17 mouse cellular contexts compared by ENCODE assay signal in the genomic region with DNA sequence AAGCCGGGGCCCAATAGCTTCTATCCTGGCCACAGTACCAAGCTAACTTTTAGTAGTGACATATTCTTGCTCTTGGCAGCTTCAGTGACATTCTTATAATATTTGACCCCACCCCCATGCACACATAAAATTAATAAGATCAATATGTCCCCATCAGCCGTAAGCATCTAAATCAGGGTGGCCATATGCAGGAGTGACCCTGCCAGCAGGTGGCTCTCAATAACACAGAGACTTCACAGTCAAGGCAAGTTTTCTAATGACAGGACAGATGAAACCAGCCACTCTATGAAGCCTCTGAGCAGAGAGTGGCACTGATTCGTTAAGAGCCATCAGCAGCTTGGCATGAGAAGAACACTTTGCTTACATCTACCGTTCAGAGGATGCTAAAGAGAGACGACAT.
DNase-seq lines count a peak whose midpoint lies in the region; ATAC-seq and TF ChIP-seq lines count a peak whose summit lies in the region.
"Had no signal": no experiment of that assay in that cellular context is flagged by ENCODE, and none has a peak within 500 bp of the region (broad histone marks: within the 10 kb centered on the region; RNA-seq: fewer than 3 reads in every experiment).

No protein-coding gene starts in this region.

- no peak for ATAC-seq in heart, postnatal 0 days (ENCODE audit: insufficient read depth, low read depth)
- no peak for ATAC-seq in liver, postnatal 0 days
- no peak for ATAC-seq in liver, embryonic 12.5 days
- ATAC-seq: activated CD4-positive, CD25-positive, alpha-beta regulatory T cell, adult 4 months; inflammation-experienced regulatory T-cells, adult 6 months; midbrain, embryonic 16.5 days had no signal

- H3K9ac ChIP-seq in heart, postnatal 0 days (replicated peaks; ENCODE audit: low read depth, low read length), result no peak overlapping the region
- H3K9ac ChIP-seq in liver, postnatal 0 days (replicated peaks), result no peak overlapping the region
- no peak overlapping the region for H3K9ac ChIP-seq in liver, embryonic 12.5 days
- H3K9ac ChIP-seq in CH12.LX (ENCODE audit: insufficient read depth, low read depth), result no peak overlapping the region
- H3K9ac ChIP-seq: hindbrain, embryonic 12.5 days; limb, embryonic 12.5 days; liver, embryonic 13.5 days had no signal

- 68% methylated on average over 5 of the region's 5 CpGs for WGBS in heart, postnatal 0 days
- WGBS in liver, postnatal 0 days (ENCODE audit: insufficient replicate concordance), result 79% methylated on average over 5 of the region's 5 CpGs
- 76% methylated on average over 5 of the region's 5 CpGs for WGBS in liver, embryonic 12.5 days (ENCODE audit: insufficient replicate concordance)

- no peak overlapping the region for H3K27ac ChIP-seq in heart, postnatal 0 days (ENCODE audit: low read depth)
- H3K27ac ChIP-seq in liver, postnatal 0 days (ENCODE audit: low read depth), result no peak overlapping the region
- H3K27ac ChIP-seq in liver, embryonic 12.5 days, result no peak overlapping the region
- H3K27ac ChIP-seq in CH12.LX (ENCODE audit: insufficient read depth, low read depth), result no peak overlapping the region
- H3K27ac ChIP-seq: hindbrain, embryonic 12.5 days; limb, embryonic 12.5 days; liver, embryonic 13.5 days had no signal

- no peak for TF ChIP-seq POLR2A in CH12.LX (IDR thresholded peaks at IDR 0.05; ENCODE audit: low read depth, low read length)

- no peaks in the 10 kb centered on the region for H3K27me3 ChIP-seq in heart, postnatal 0 days (ENCODE audit: control insufficient read depth, insufficient read depth, low read length)
- no peaks in the 10 kb centered on the region for H3K27me3 ChIP-seq in liver, postnatal 0 days (ENCODE audit: insufficient read depth, low read length)
- no peaks in the 10 kb centered on the region for H3K27me3 ChIP-seq in liver, embryonic 12.5 days (replicated peaks)
- H3K27me3 ChIP-seq in CH12.LX (replicated peaks), result no peaks in the 10 kb centered on the region
- H3K27me3 ChIP-seq: hindbrain, embryonic 12.5 days; limb, embryonic 12.5 days; liver, embryonic 13.5 days had no signal

- no peak for TF ChIP-seq EP300 in heart, postnatal 0 days (IDR thresholded peaks at IDR 0.05; ENCODE audit: low read depth)
- TF ChIP-seq EP300 in liver, postnatal 0 days (IDR thresholded peaks at IDR 0.05; ENCODE audit: low read depth), result no peak
- no peak for TF ChIP-seq EP300 in CH12.LX (IDR thresholded peaks at IDR 0.05; ENCODE audit: low read length)

- peak; percentile 55 for TF ChIP-seq CTCF in heart, postnatal 0 days (IDR thresholded peaks at IDR 0.05; ENCODE audit: low read depth)
- TF ChIP-seq CTCF in liver, postnatal 0 days (IDR thresholded peaks at IDR 0.05; ENCODE audit: low read depth), result peak; percentile 28
- TF ChIP-seq CTCF in CH12.LX (conservative IDR thresholded peaks at IDR 0.05 in 1 of 2, IDR thresholded peaks at IDR 0.05 in 1 of 2; ENCODE audit: low read depth in 2 of 2, low read length in 2 of 2), result peak in 1 of 2 experiments; percentile 42; a peak in 2 of 4 replicates

- dilution Hi-C loops in CH12.LX (cut with MboI; ENCODE audit: extremely low pct_ligation_motif_present, extremely low pct_unique_long_range_greater_than_20kb, low sequenced_read_pairs), result no loop called here

- in situ Hi-C loops in CH12.LX (cut with MboI; ENCODE audit: low pct_ligation_motif_present, low pct_unique_long_range_greater_than_20kb, low sequenced_read_pairs), result no loop called here

- no peaks in the 10 kb centered on the region for H3K79me2 ChIP-seq in CH12.LX (replicated peaks; ENCODE audit: control insufficient read depth, extremely low read depth, insufficient read depth, poor library complexity, severe bottlenecking)

- no peaks in the 10 kb centered on the region for H3K36me3 ChIP-seq in heart, postnatal 0 days (replicated peaks; ENCODE audit: control insufficient read depth, insufficient read depth, low read length)
- H3K36me3 ChIP-seq in liver, postnatal 0 days (replicated peaks; ENCODE audit: insufficient read depth, low read length), result no peaks in the 10 kb centered on the region
- no peaks in the 10 kb centered on the region for H3K36me3 ChIP-seq in liver, embryonic 12.5 days
- H3K36me3 ChIP-seq in CH12.LX (replicated peaks in 1 of 2; ENCODE audit: control insufficient read depth in 1 of 2, insufficient read depth in 1 of 2, low read length in 1 of 2), result peaks cover 0 to 2% of the 10 kb centered on the region in 2 experiments
- H3K36me3 ChIP-seq: hindbrain, embryonic 12.5 days; limb, embryonic 12.5 days; liver, embryonic 13.5 days had no signal

- no peak overlapping the region for H3K4me2 ChIP-seq in heart, postnatal 0 days (ENCODE audit: low read depth, low read length)
- H3K4me2 ChIP-seq in liver, postnatal 0 days (ENCODE audit: low read depth, low read length), result no peak overlapping the region
- no peak overlapping the region for H3K4me2 ChIP-seq in liver, embryonic 12.5 days
- H3K4me2 ChIP-seq in CH12.LX (ENCODE audit: insufficient read depth, low read depth, poor library complexity, severe bottlenecking), result no peak overlapping the region
- H3K4me2 ChIP-seq: hindbrain, embryonic 12.5 days; limb, embryonic 12.5 days; liver, embryonic 13.5 days had no signal

- H3K9me3 ChIP-seq in heart, postnatal 0 days (replicated peaks; ENCODE audit: control insufficient read depth, low read length), result no peaks in the 10 kb centered on the region
- H3K9me3 ChIP-seq in liver, postnatal 0 days (ENCODE audit: low read length), result no peaks in the 10 kb centered on the region
- H3K9me3 ChIP-seq in liver, embryonic 12.5 days (replicated peaks), result no peaks in the 10 kb centered on the region
- no peaks in the 10 kb centered on the region for H3K9me3 ChIP-seq in CH12.LX (replicated peaks; ENCODE audit: low read length)
- H3K9me3 ChIP-seq: hindbrain, embryonic 12.5 days; limb, embryonic 12.5 days; liver, embryonic 13.5 days had no signal

- DNase-seq in heart, postnatal 0 days (ENCODE audit: low spot score), result no peak
- DNase-seq in heart, adult 8-10 months (ENCODE audit: low spot score), result no peak
- DNase-seq in liver, postnatal 0 days, result no peak
- DNase-seq in CH12.LX (ENCODE audit: extremely low read depth), result no peak
- DNase-seq in retina, embryonic 14.5 days (ENCODE audit: low spot score), result peak; percentile 16
- DNase-seq in urinary bladder, postnatal 10 days (ENCODE audit: low spot score), result no peak
- DNase-seq: adrenal gland, postnatal 14 days; cerebellum, postnatal 10 days; gastrocnemius, postnatal 10 days; layer of hippocampus, adult 9-11 months; liver, embryonic 13.5 days had no signal

- no peak overlapping the region for H3K4me3 ChIP-seq in heart, postnatal 0 days (ENCODE audit: low read depth, low read length)
- H3K4me3 ChIP-seq in liver, postnatal 0 days (ENCODE audit: low read depth, low read length), result no peak overlapping the region
- H3K4me3 ChIP-seq in liver, embryonic 12.5 days, result no peak overlapping the region
- H3K4me3 ChIP-seq in CH12.LX (replicated peaks in 1 of 3; ENCODE audit: low read depth in 2 of 3, low read length in 2 of 3, poor library complexity in 1 of 3), result no peak overlapping the region
- H3K4me3 ChIP-seq: hindbrain, embryonic 12.5 days; limb, embryonic 12.5 days; liver, embryonic 13.5 days had no signal

- H3K4me1 ChIP-seq in heart, postnatal 0 days (ENCODE audit: control insufficient read depth, insufficient read depth), result no peaks in the 10 kb centered on the region
- no peaks in the 10 kb centered on the region; the same call in 1 of the 2 replicates for H3K4me1 ChIP-seq in liver, postnatal 0 days (ENCODE audit: insufficient read depth)
- H3K4me1 ChIP-seq in liver, embryonic 12.5 days, result no peaks in the 10 kb centered on the region
- H3K4me1 ChIP-seq in CH12.LX (ENCODE audit: control insufficient read depth in 1 of 2, insufficient read depth in 2 of 2), result no peaks in the 10 kb centered on the region; a peak in 1 of 4 replicates
- H3K4me1 ChIP-seq: liver, embryonic 13.5 days had no signal

- peak; percentile 20 for TF ChIP-seq RAD21 in CH12.LX (IDR thresholded peaks at IDR 0.05; ENCODE audit: low read depth, low read length)

TF ChIP-seq in CH12.LX, 34 proteins besides CTCF, POLR2A, EP300 and RAD21:
- 0 out of 2 replicates have a peak, but pooled peaks have one; percentile 7 for TF ChIP-seq ZNF384 (IDR thresholded peaks at IDR 0.05; ENCODE audit: low read depth, low read length)
- TF ChIP-seq SMC3 (IDR thresholded peaks at IDR 0.05; ENCODE audit: low read depth, low read length), result peak; percentile 48
- TF ChIP-seq PAX5 (IDR thresholded peaks at IDR 0.05; ENCODE audit: low read length), result no peak
